Mouse (Mus musculus) forebrain, embryonic 11.5 days (tissue): ENCODE measurements around the gene Hmgcs2. TPM values are rescaled to one million over a fixed set of nuclear protein-coding genes. Genes with fewer than 3 reads are reported as not detected.

Source experiments
- ATAC-seq: fragments of 200-750 bp; cut with Nextera tagmentation; replicated peaks from 2 replicates; pipeline ENCODE4 v1.8.0; 2017; ENCODE audit warnings: moderate TSS enrichment; ENCODE audit not compliant: low FRiP score
- DNase-seq: peaks from one replicate; pipeline ENCODE4 v3.0.0-alpha.2; 2017; ENCODE audit warnings: low spot score
- H3K27ac ChIP-seq: fragments of 300-500 bp; sonication (generic); 2 replicates; pipeline ENCODE4 v1.5.1; 2014; ENCODE audit warnings: low read depth, low read length
- H3K27me3 ChIP-seq: fragments of 300-500 bp; sonication (generic); 2 replicates; pipeline ENCODE4 v1.6.1; 2014; ENCODE audit warnings: mild to moderate bottlenecking, low read length, mixed read lengths; ENCODE audit not compliant: control insufficient read depth, insufficient read depth
- H3K36me3 ChIP-seq: fragments of 300-500 bp; sonication (generic); 2 replicates; pipeline ENCODE4 v1.6.1; 2014; ENCODE audit warnings: mild to moderate bottlenecking, low read length, moderate library complexity, mixed read lengths; ENCODE audit not compliant: control insufficient read depth, insufficient read depth
- H3K4me1 ChIP-seq: fragments of 300-500 bp; sonication (generic); replicated peaks from 2 replicates; pipeline ENCODE4 v1.6.1; 2014; ENCODE audit warnings: low read length, mixed read lengths; ENCODE audit not compliant: control insufficient read depth, insufficient read depth
- H3K4me2 ChIP-seq: fragments of 300-500 bp; sonication (generic); 2 replicates; pipeline ENCODE4 v1.6.1; 2014; ENCODE audit warnings: low read depth, mild to moderate bottlenecking, low read length, moderate library complexity, mixed read lengths; ENCODE audit not compliant: severe bottlenecking
- H3K4me3 ChIP-seq: fragments of 300-500 bp; sonication (generic); 2 replicates; pipeline ENCODE4 v1.5.1; 2014; ENCODE audit warnings: low read depth, low read length
- H3K9ac ChIP-seq: fragments of 300-500 bp; sonication (generic); 2 replicates; pipeline ENCODE4 v1.6.1; 2014; ENCODE audit warnings: low read length
- H3K9me3 ChIP-seq: fragments of 300-500 bp; sonication (generic); 2 replicates; pipeline ENCODE4 v1.6.1; 2016; ENCODE audit warnings: low read length, mixed read lengths; ENCODE audit not compliant: control insufficient read depth
- WGBS: fragments of 180-500 bp; shearing (Covaris S2); extraction: QIAGEN DNeasy Blood & Tissue Kit; methylation state at CpG from one replicate; pipeline ENCODE4 v1.1.7; 2014; 5-methylcytosine and 5-hydroxymethylcytosine counted together
- polyA plus RNA-seq: library from polyadenylated mRNA; unstranded; fragments of >200 nt; fragmentation: Nextera tagmentation; extraction: Ambion mirVana; gene quantifications from 2 replicates; pipeline ENCODE4 v1.2.1, GENCODE M21; 2014

The Hmgcs2 gene
- polyA plus RNA-seq, 1 experiment from 2014 or later: 0.63 TPM

GRCm38 (mm10) chr3:98261415-98261814 is 18.8 kb upstream of the Hmgcs2 start:
- Histone ChIP-seq H3K27me3 (no peaks in the 10 kb centered on the region), H3K4me1 (no peaks in the 10 kb centered on the region), H3K9ac (no peak overlapping the region), H3K36me3 (no peaks in the 10 kb centered on the region), H3K4me3 (no peak overlapping the region), H3K27ac (no peak overlapping the region), H3K4me2 (no peak overlapping the region), H3K9me3 (no peaks in the 10 kb centered on the region)
- WGBS: 96% methylated on average over 4 of the region's 4 CpGs
- DNase-seq: no peak
- ATAC-seq: no peak

DNA sequence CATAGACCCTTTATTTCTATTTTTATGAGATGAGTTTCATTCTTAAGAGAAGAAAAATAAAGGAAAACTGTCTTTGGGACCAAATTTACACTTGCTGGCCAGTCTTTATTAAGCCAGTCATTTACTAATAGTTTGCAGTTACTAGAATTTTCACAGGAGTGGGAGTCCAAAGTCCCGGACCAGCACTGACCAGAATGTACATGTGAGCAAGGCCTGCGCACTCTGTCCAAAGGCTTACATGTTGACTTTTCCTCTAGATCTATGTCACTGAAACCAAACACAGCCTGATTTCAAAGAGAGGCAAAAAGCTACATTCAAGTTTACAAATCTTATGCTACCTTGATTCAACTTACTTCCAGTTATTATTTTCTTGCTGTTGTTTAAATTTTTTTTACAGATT is 18.1 kb upstream of the Hmgcs2 start:
- Histone ChIP-seq H3K4me2 (no peak overlapping the region), H3K9ac (no peak overlapping the region), H3K4me3 (no peak overlapping the region), H3K36me3 (no peaks in the 10 kb centered on the region), H3K9me3 (no peaks in the 10 kb centered on the region), H3K27me3 (no peaks in the 10 kb centered on the region), H3K4me1 (peaks cover under 1% of the 10 kb centered on the region; the same call in 1 of the 2 replicates), H3K27ac (no peak overlapping the region)
- DNase-seq (no peak), ATAC-seq (no peak)
- WGBS: 91% methylated on average over 2 of the region's 2 CpGs

DNA sequence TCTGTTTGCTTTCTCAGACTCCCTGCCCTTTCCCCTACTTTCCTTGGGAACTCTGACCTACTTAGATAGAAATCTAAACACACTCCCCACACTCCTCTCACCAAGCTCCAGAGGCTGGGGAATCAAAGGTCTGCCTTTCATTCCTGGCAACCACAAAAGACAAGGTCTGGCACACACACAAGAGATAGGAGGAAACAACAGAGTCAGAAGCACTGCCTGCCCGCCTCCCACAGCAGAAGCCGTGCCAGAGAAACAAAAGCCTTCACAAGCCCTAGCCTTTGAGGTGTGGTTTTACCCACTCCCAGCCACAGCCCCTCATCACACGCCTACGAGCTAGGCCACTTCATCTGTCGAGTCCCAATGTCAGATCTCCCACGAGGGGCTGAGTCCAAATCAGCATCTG is 13.0 kb upstream of the Hmgcs2 start:
- no peak for ATAC-seq
- Histone ChIP-seq H3K9ac (peak overlapping the region; percentile 23; the same call in 1 of the 2 replicates), H3K27me3 (no peaks in the 10 kb centered on the region), H3K27ac (no peak overlapping the region), H3K4me1 (peaks cover 4% of the 10 kb centered on the region; the same call in 1 of the 2 replicates), H3K4me2 (no peak overlapping the region), H3K36me3 (no peaks in the 10 kb centered on the region), H3K9me3 (no peaks in the 10 kb centered on the region), H3K4me3 (no peak overlapping the region)
- 21% methylated on average over 6 of the region's 6 CpGs for WGBS
- no peak for DNase-seq

DNA sequence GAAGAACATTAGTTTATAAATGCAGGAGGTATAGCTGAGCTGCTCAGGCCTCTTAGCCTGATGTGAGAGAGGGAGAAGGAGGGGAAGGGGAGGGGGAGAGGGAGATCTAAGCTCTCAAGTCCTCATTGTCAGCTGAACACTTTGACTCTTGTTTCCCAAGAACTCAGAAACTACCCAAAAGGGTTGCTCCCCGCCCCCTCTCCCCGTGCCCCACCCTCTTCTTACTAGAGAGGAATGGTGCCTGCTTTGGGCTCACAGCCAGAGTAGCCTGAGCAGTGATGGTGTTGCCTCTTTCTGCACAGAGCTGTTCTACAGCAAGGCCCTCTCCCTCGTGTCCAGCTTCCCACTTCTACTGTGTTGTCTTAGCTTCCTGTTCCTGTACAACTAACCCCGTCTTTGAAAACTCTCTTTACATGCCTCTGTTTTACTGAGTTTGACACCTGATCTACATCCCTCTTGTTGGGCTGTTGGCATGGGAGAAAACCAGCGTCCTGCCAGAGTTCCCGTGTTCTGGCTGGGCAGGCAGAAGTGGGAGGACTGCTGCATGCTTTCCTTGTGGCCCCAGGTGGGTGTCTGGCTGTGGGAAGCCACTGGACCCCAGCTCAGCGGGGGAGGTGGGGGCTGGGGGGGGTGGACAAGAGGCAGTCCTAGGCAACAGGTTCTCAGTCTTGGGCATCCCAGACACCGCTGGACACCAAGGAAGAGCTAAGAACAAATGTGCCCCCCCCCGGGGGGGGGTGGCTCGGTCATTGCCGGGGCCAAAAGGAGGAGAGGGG is 6.4 kb upstream of the Hmgcs2 start:
- 65% methylated on average over 11 of the region's 11 CpGs for WGBS
- ATAC-seq (0 out of 2 replicates have a peak, but pooled peaks have one; percentile 21), DNase-seq (no peak)
- Histone ChIP-seq H3K4me3 (no peak overlapping the region), H3K36me3 (no peaks in the 10 kb centered on the region), H3K4me1 (0 out of 2 replicates have a peak, but pooled peaks cover 2% of the 10 kb centered on the region), H3K27ac (no peak overlapping the region), H3K4me2 (no peak overlapping the region), H3K9ac (no peak overlapping the region), H3K27me3 (no peaks in the 10 kb centered on the region), H3K9me3 (no peaks in the 10 kb centered on the region)

GRCm38 (mm10) chr3:98279682-98280081 is 553 bp upstream of the Hmgcs2 start:
- no peak for ATAC-seq
- no peaks in the 10 kb centered on the region for H3K9me3 ChIP-seq
- H3K36me3 ChIP-seq: no peaks in the 10 kb centered on the region
- H3K27me3 ChIP-seq: no peaks in the 10 kb centered on the region
- DNase-seq: no peak
- no peak overlapping the region for H3K27ac ChIP-seq
- WGBS: 87% methylated on average over 4 of the region's 4 CpGs
- no peaks in the 10 kb centered on the region for H3K4me1 ChIP-seq
- H3K4me3 ChIP-seq: no peak overlapping the region
- H3K9ac ChIP-seq: no peak overlapping the region
- no peak overlapping the region for H3K4me2 ChIP-seq

DNA sequence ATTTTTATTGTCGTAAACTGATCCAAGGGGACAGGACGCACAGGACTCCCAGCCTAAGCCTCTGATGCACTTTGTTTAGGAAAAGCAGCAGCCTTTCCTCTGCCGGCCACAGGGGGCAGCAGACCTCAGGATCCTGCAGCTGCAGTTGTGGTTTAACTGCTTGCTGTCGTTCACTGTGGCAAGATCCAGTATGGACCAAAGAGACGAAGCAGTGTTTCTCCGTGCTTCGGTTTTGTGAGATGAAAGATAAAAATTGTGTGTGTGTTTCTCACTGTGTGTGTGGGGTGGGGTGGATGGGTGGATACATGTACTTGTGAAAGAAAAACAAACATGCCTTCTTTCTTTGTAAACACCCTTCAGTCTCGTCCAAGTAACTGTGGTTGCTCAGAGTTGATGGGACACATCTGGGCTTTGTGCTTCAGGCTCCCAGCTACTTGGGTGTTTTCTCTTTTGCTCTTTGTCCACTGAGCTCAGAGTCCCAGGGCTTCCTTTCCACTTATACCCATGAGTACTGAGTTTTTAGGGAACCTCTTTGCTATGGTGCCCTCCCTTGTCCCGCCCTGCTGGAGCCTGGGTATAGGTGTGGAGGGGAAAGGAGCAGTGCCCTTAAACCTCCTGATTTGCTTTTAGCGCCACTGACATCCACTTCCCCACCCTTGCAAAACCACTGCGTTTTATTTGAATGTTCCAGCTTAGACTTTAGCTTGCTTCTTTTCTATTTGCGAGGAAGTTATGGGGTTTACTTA is 871 bp downstream of the Hmgcs2 start:
- Histone ChIP-seq H3K9me3 (no peaks in the 10 kb centered on the region), H3K4me2 (no peak overlapping the region), H3K9ac (no peak overlapping the region), H3K36me3 (no peaks in the 10 kb centered on the region), H3K27ac (no peak overlapping the region), H3K27me3 (no peaks in the 10 kb centered on the region), H3K4me1 (no peaks in the 10 kb centered on the region), H3K4me3 (no peak overlapping the region)
- DNase-seq (peak; percentile 69), ATAC-seq (peak; percentile 69)
- 48% methylated on average over 12 of the region's 12 CpGs for WGBS

- DNase-seq (no peak), ATAC-seq (no peak)
- H3K27ac ChIP-seq: no peak overlapping the region
- no peaks in the 10 kb centered on the region for H3K27me3 ChIP-seq
- H3K4me1 ChIP-seq: no peaks in the 10 kb centered on the region
- WGBS: 95% methylated on average over 8 of the region's 8 CpGs
- no peak overlapping the region for H3K4me3 ChIP-seq
- no peaks in the 10 kb centered on the region for H3K36me3 ChIP-seq
- no peaks in the 10 kb centered on the region for H3K9me3 ChIP-seq
- H3K9ac ChIP-seq: no peak overlapping the region
- H3K4me2 ChIP-seq: no peak overlapping the region
Measured at GRCm38 (mm10) chr3:98282422-98282821, 2.2 kb downstream of the Hmgcs2 start.

GRCm38 (mm10) chr3:98283205-98283604 is 3.0 kb downstream of the Hmgcs2 start:
- no peaks in the 10 kb centered on the region for H3K4me1 ChIP-seq
- ATAC-seq: no peak
- DNase-seq: no peak
- H3K9me3 ChIP-seq: no peaks in the 10 kb centered on the region
- H3K4me3 ChIP-seq: no peak overlapping the region
- no peak overlapping the region for H3K27ac ChIP-seq
- H3K27me3 ChIP-seq: no peaks in the 10 kb centered on the region
- H3K9ac ChIP-seq: no peak overlapping the region
- 93% methylated on average over 5 of the region's 5 CpGs for WGBS
- no peak overlapping the region for H3K4me2 ChIP-seq
- H3K36me3 ChIP-seq: no peaks in the 10 kb centered on the region
